Mouse (Mus musculus): ENCODE measurements at regions not wholly inside any gene's neighbourhood (a gene's known extent, or its start where the extent isn't known, plus 50 kb on each side); places are given as distances from the start of the nearest gene placed in this dataset.

GRCm38 (mm10) chr6:98629646-98630045 is 287.1 kb upstream of the Gm765 start:
- H3K4me1 ChIP-seq (ENCODE audit: insufficient read depth) = no peaks in the 10 kb centered on the region
- no peaks in the 10 kb centered on the region for H3K36me3 ChIP-seq (ENCODE audit: insufficient read depth)
- ATAC-seq (no peak), DNase-seq (no peak)
- H3K9me3 ChIP-seq (ENCODE audit: low read length) = no peaks in the 10 kb centered on the region
- H3K27ac ChIP-seq (ENCODE audit: low read depth, low read length) = no peak overlapping the region
- H3K4me2 ChIP-seq (ENCODE audit: low read depth) = no peak overlapping the region
- no peak overlapping the region for H3K9ac ChIP-seq
- no peak overlapping the region for H3K4me3 ChIP-seq (ENCODE audit: low read depth, low read length)
- 74% methylated on average over 4 of the region's 4 CpGs for WGBS
- no peak for TF ChIP-seq CTCF (IDR thresholded peaks at IDR 0.05; ENCODE audit: low read depth)
- no peaks in the 10 kb centered on the region for H3K27me3 ChIP-seq (ENCODE audit: insufficient read depth, low read length)

GRCm38 (mm10) chr6:98626435-98626834 is 283.9 kb upstream of the Gm765 start:
- peak overlapping the region; percentile 13; the same call in 1 of the 2 replicates for H3K4me2 ChIP-seq (ENCODE audit: low read depth)
- no peak overlapping the region for H3K4me3 ChIP-seq (ENCODE audit: low read depth, low read length)
- no peak overlapping the region for H3K27ac ChIP-seq (ENCODE audit: low read depth, low read length)
- ATAC-seq (peak; percentile 66), DNase-seq (peak; percentile 56)
- H3K9me3 ChIP-seq (ENCODE audit: low read length) = no peaks in the 10 kb centered on the region
- no peak overlapping the region for H3K9ac ChIP-seq
- H3K36me3 ChIP-seq (ENCODE audit: insufficient read depth) = no peaks in the 10 kb centered on the region
- 46% methylated on average over 10 of the region's 10 CpGs for WGBS
- H3K4me1 ChIP-seq (ENCODE audit: insufficient read depth) = no peaks in the 10 kb centered on the region
- TF ChIP-seq CTCF (IDR thresholded peaks at IDR 0.05; ENCODE audit: low read depth) = no peak
- H3K27me3 ChIP-seq (ENCODE audit: insufficient read depth, low read length) = no peaks in the 10 kb centered on the region

GRCm38 (mm10) chr6:98620886-98621285 is 278.3 kb upstream of the Gm765 start:
- Histone ChIP-seq H3K4me1 (ENCODE audit: insufficient read depth) (no peaks in the 10 kb centered on the region), H3K27ac (ENCODE audit: low read depth, low read length) (no peak overlapping the region), H3K27me3 (ENCODE audit: insufficient read depth, low read length) (no peaks in the 10 kb centered on the region), H3K36me3 (ENCODE audit: insufficient read depth) (no peaks in the 10 kb centered on the region), H3K9ac (no peak overlapping the region), H3K4me3 (ENCODE audit: low read depth, low read length) (no peak overlapping the region), H3K4me2 (ENCODE audit: low read depth) (no peak overlapping the region), H3K9me3 (ENCODE audit: low read length) (no peaks in the 10 kb centered on the region)
- WGBS = 56% methylated on average over 3 of the region's 3 CpGs
- DNase-seq (no peak), ATAC-seq (no peak)
- no peak for TF ChIP-seq CTCF (IDR thresholded peaks at IDR 0.05; ENCODE audit: low read depth)

- Histone ChIP-seq H3K4me2 (ENCODE audit: low read depth) (no peak overlapping the region), H3K9ac (no peak overlapping the region), H3K4me3 (ENCODE audit: low read depth, low read length) (no peak overlapping the region), H3K27me3 (ENCODE audit: insufficient read depth, low read length) (no peaks in the 10 kb centered on the region), H3K9me3 (ENCODE audit: low read length) (no peaks in the 10 kb centered on the region), H3K4me1 (ENCODE audit: insufficient read depth) (no peaks in the 10 kb centered on the region), H3K27ac (ENCODE audit: low read depth, low read length) (no peak overlapping the region), H3K36me3 (ENCODE audit: insufficient read depth) (no peaks in the 10 kb centered on the region)
- ATAC-seq = no peak
- WGBS = 84% methylated on average over 10 of the region's 10 CpGs
- no peak for TF ChIP-seq CTCF (IDR thresholded peaks at IDR 0.05; ENCODE audit: low read depth)
- no peak for DNase-seq
Observed at GRCm38 (mm10) chr6:98613030-98613429, 270.5 kb upstream of the Gm765 start.

GRCm38 (mm10) chr6:98609133-98609532 is 266.6 kb upstream of the Gm765 start:
- DNase-seq (no peak), ATAC-seq (no peak)
- no peak overlapping the region for H3K4me3 ChIP-seq (ENCODE audit: low read depth, low read length)
- no peaks in the 10 kb centered on the region for H3K9me3 ChIP-seq (ENCODE audit: low read length)
- H3K4me2 ChIP-seq (ENCODE audit: low read depth) = no peak overlapping the region
- TF ChIP-seq CTCF (IDR thresholded peaks at IDR 0.05; ENCODE audit: low read depth) = no peak
- no peaks in the 10 kb centered on the region for H3K4me1 ChIP-seq (ENCODE audit: insufficient read depth)
- 88% methylated on average over 1 of the region's 1 CpGs for WGBS
- no peaks in the 10 kb centered on the region for H3K27me3 ChIP-seq (ENCODE audit: insufficient read depth, low read length)
- no peak overlapping the region for H3K27ac ChIP-seq (ENCODE audit: low read depth, low read length)
- no peak overlapping the region for H3K9ac ChIP-seq
- H3K36me3 ChIP-seq (ENCODE audit: insufficient read depth) = no peaks in the 10 kb centered on the region

- Histone ChIP-seq H3K27ac (ENCODE audit: low read depth, low read length) (no peak overlapping the region), H3K27me3 (ENCODE audit: insufficient read depth, low read length) (no peaks in the 10 kb centered on the region), H3K4me2 (ENCODE audit: low read depth) (no peak overlapping the region), H3K9ac (no peak overlapping the region), H3K4me1 (ENCODE audit: insufficient read depth) (no peaks in the 10 kb centered on the region), H3K36me3 (ENCODE audit: insufficient read depth) (no peaks in the 10 kb centered on the region), H3K9me3 (ENCODE audit: low read length) (no peaks in the 10 kb centered on the region), H3K4me3 (ENCODE audit: low read depth, low read length) (no peak overlapping the region)
- WGBS = 84% methylated on average over 3 of the region's 3 CpGs
- ATAC-seq (no peak), DNase-seq (no peak)
- no peak for TF ChIP-seq CTCF (IDR thresholded peaks at IDR 0.05; ENCODE audit: low read depth)
Observed at GRCm38 (mm10) chr6:98606680-98607079, 264.1 kb upstream of the Gm765 start.

GRCm38 (mm10) chr6:98597612-98598011 is 255.1 kb upstream of the Gm765 start:
- no peak overlapping the region for H3K4me2 ChIP-seq (ENCODE audit: low read depth)
- no peak for ATAC-seq
- no peaks in the 10 kb centered on the region for H3K36me3 ChIP-seq (ENCODE audit: insufficient read depth)
- WGBS = 88% methylated on average over 6 of the region's 6 CpGs
- no peak overlapping the region for H3K9ac ChIP-seq
- no peaks in the 10 kb centered on the region for H3K27me3 ChIP-seq (ENCODE audit: insufficient read depth, low read length)
- no peaks in the 10 kb centered on the region for H3K9me3 ChIP-seq (ENCODE audit: low read length)
- DNase-seq = no peak
- no peaks in the 10 kb centered on the region for H3K4me1 ChIP-seq (ENCODE audit: insufficient read depth)
- no peak overlapping the region for H3K27ac ChIP-seq (ENCODE audit: low read depth, low read length)
- TF ChIP-seq CTCF (IDR thresholded peaks at IDR 0.05; ENCODE audit: low read depth) = no peak
- H3K4me3 ChIP-seq (ENCODE audit: low read depth, low read length) = no peak overlapping the region

- ATAC-seq = no peak
- no peak for DNase-seq
- no peak overlapping the region for H3K4me3 ChIP-seq (ENCODE audit: low read depth, low read length)
Observed at GRCm38 (mm10) chr6:98590989-98591388, 248.4 kb upstream of the Gm765 start.

More at GRCm38 (mm10) chr6:98590989-98591388, 248.4 kb upstream of the Gm765 start:
- no peaks in the 10 kb centered on the region for H3K4me1 ChIP-seq (ENCODE audit: insufficient read depth)
- no peaks in the 10 kb centered on the region for H3K36me3 ChIP-seq (ENCODE audit: insufficient read depth)
- H3K9me3 ChIP-seq (ENCODE audit: low read length) = no peaks in the 10 kb centered on the region
- H3K9ac ChIP-seq = no peak overlapping the region
- no peaks in the 10 kb centered on the region for H3K27me3 ChIP-seq (ENCODE audit: insufficient read depth, low read length)
- 65% methylated on average over 4 of the region's 4 CpGs for WGBS
- TF ChIP-seq CTCF (IDR thresholded peaks at IDR 0.05; ENCODE audit: low read depth) = no peak
- no peak overlapping the region for H3K27ac ChIP-seq (ENCODE audit: low read depth, low read length)
- H3K4me2 ChIP-seq (ENCODE audit: low read depth) = no peak overlapping the region

Measured in forebrain, postnatal 0 days (tissue).